Mouse (Mus musculus) neural tube, embryonic 11.5 days (tissue): Measurements from ENCODE around the gene Rragd. TPM values are rescaled to one million over a fixed set of nuclear protein-coding genes. Genes with fewer than 3 reads are reported as not detected.
"Not testable (repeated sequence)": the region's sequence is repeated elsewhere in the genome, so short reads cannot be mapped to it uniquely, and the experiment has no call there.

ENCODE experiments used
- ATAC-seq: fragments of 200-750 bp; cut with Nextera tagmentation; 2 replicates; pipeline ENCODE4 v1.8.0; 2017; ENCODE audit warnings: moderate number of reproducible peaks, mild to moderate bottlenecking, moderate TSS enrichment, moderate library complexity; ENCODE audit not compliant: insufficient read depth, low FRiP score, low TSS enrichment
- DNase-seq: peaks from one replicate; pipeline ENCODE4 v3.0.0-alpha.2; 2015; ENCODE audit warnings: low spot score
- H3K27ac ChIP-seq: fragments of 300-500 bp; sonication (generic); 2 replicates; pipeline ENCODE4 v1.5.1; 2014; ENCODE audit warnings: low read depth, mild to moderate bottlenecking, low read length
- H3K27me3 ChIP-seq: fragments of 300-500 bp; sonication (generic); 2 replicates; pipeline ENCODE4 v1.6.1; 2014; ENCODE audit warnings: mild to moderate bottlenecking, low read length, mixed read lengths; ENCODE audit not compliant: control insufficient read depth, insufficient read depth
- H3K36me3 ChIP-seq: fragments of 300-500 bp; sonication (generic); 2 replicates; pipeline ENCODE4 v1.6.1; 2014; ENCODE audit warnings: mild to moderate bottlenecking, low read length, moderate library complexity, mixed read lengths; ENCODE audit not compliant: control insufficient read depth, insufficient read depth
- H3K4me1 ChIP-seq: fragments of 300-500 bp; sonication (generic); 2 replicates; pipeline ENCODE4 v1.6.1; 2014; ENCODE audit warnings: low read length, mixed read lengths; ENCODE audit not compliant: control insufficient read depth, insufficient read depth
- H3K4me2 ChIP-seq: fragments of 300-500 bp; sonication (generic); 2 replicates; pipeline ENCODE4 v1.6.1; 2014; ENCODE audit warnings: low read depth, mild to moderate bottlenecking, moderate library complexity
- H3K4me3 ChIP-seq: fragments of 300-500 bp; sonication (generic); 2 replicates; pipeline ENCODE4 v1.5.1; 2014; ENCODE audit warnings: low read depth, low read length
- H3K9ac ChIP-seq: fragments of 300-500 bp; sonication (generic); 2 replicates; pipeline ENCODE4 v1.6.1; 2014; ENCODE audit warnings: mild to moderate bottlenecking, low read length
- H3K9me3 ChIP-seq: fragments of 300-500 bp; sonication (generic); 2 replicates; pipeline ENCODE4 v1.6.1; 2016; ENCODE audit warnings: low read length; ENCODE audit not compliant: control insufficient read depth
- WGBS: fragments of 180-500 bp; shearing (Covaris S2); extraction: QIAGEN DNeasy Blood & Tissue Kit; methylation state at CpG from one replicate; pipeline ENCODE4 v1.1.7; 2014; 5-methylcytosine and 5-hydroxymethylcytosine counted together
- polyA plus RNA-seq: library from polyadenylated mRNA; unstranded; fragments of >200 nt; fragmentation: Nextera tagmentation; extraction: Ambion mirVana; gene quantifications from 2 replicates; pipeline ENCODE4 v1.2.1, GENCODE M21; 2014

The Rragd gene
- polyA plus RNA-seq, 1 experiment from 2014 or later, result 40.5 TPM

DNA sequence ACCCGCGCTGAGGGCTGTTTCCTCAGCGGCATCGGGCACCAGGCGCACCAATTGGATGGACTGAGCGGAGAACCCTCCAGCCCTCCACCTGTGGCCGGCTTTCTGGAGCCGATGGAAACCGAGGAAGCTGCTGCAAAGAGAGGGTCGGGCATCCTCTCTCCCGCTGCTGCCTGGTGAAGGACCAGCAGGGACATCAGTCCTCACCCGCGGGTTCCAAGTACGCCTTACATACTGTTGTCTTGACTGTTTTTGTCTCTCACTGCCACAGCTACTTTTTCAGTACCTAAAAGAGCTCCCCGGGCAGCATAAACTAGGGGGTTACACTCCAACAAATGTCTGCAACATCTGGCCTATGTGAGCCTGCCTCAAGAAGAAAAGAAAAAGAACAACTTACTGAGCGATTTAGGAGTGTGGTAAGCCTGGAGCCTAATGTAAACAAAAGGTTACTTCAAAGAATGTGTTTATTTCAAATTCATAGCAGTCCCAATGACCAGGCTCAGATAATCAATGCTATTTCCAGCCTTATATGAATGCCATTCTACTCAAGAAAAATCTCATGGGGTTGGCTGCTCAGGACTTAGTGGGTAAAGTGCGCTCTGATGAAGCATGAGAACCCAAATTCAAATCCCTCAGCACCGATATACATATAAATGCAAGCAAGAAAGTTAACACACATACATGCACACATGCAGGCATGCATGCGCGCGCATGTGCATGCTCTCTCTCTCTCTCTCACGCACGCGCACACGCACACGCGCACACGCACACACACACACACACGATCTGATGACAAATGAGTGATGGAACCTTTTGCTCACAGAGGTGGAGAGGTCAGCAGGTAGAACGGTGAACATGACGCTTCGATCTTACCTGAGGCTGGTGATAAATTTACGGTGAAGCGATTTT is 31.5 kb upstream of the Rragd start:
- ATAC-seq (peak; percentile 67; the same call in 1 of the 2 replicates), DNase-seq (peak; percentile 51)
- H3K4me1 ChIP-seq, result peaks cover 9% of the 10 kb centered on the region; the same call in 1 of the 2 replicates
- WGBS, result 7% methylated on average over 33 of the region's 34 CpGs
- peak overlapping the region; percentile 68 for H3K9ac ChIP-seq
- H3K36me3 ChIP-seq, result no peaks in the 10 kb centered on the region
- peak overlapping the region; percentile 75 for H3K4me3 ChIP-seq
- no peaks in the 10 kb centered on the region for H3K9me3 ChIP-seq
- H3K4me2 ChIP-seq, result peak overlapping the region; percentile 83
- no peak overlapping the region for H3K27ac ChIP-seq
- H3K27me3 ChIP-seq, result no peaks in the 10 kb centered on the region

DNA sequence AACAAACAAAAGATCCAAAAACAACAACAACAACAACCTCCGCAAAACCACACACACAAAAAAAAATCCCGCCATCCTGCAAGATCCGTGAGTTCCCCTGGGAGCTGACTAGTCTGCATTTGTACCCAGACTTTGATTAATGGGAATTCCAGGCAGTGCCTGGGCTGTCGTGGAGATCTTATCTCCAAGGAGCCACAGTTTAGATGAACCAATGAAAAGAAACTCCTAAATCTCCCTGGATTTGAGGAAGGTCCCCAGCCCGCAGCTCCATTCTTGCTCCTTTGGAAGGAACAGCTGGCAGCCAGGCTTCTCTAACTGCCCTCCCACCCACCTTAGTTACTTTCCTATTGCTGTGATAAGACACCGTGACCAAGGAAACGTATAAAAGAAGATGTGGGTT is 30.2 kb upstream of the Rragd start:
- no peak overlapping the region for H3K4me3 ChIP-seq
- peak; percentile 21 for DNase-seq

GRCm38 (mm10) chr4:32956423-32956822 is 26.4 kb upstream of the Rragd start:
- Histone ChIP-seq H3K9me3 (no peaks in the 10 kb centered on the region), H3K27ac (no peak overlapping the region), H3K4me3 (no peak overlapping the region), H3K4me2 (no peak overlapping the region), H3K27me3 (no peaks in the 10 kb centered on the region), H3K9ac (no peak overlapping the region), H3K36me3 (no peaks in the 10 kb centered on the region), H3K4me1 (no peaks in the 10 kb centered on the region)
- DNase-seq, result no peak
- ATAC-seq, result no peak
- WGBS, result 41% methylated on average over 2 of the region's 2 CpGs

More for the DNA sequence above, 30.2 kb upstream of the Rragd start:
- 8% methylated on average over 7 of the region's 7 CpGs for WGBS
- Histone ChIP-seq H3K4me2 (peak overlapping the region; percentile 83), H3K27me3 (no peaks in the 10 kb centered on the region), H3K9ac (no peak overlapping the region), H3K27ac (no peak overlapping the region), H3K9me3 (no peaks in the 10 kb centered on the region), H3K4me1 (peaks cover 4% of the 10 kb centered on the region; the same call in 1 of the 2 replicates), H3K36me3 (no peaks in the 10 kb centered on the region)
- ATAC-seq, result no peak

GRCm38 (mm10) chr4:32961394-32961793 is 21.4 kb upstream of the Rragd start:
- no peaks in the 10 kb centered on the region for H3K9me3 ChIP-seq
- ATAC-seq, result no peak
- H3K27me3 ChIP-seq, result no peaks in the 10 kb centered on the region

GRCm38 (mm10) chr4:32964619-32965018 is 18.2 kb upstream of the Rragd start:
- H3K4me2 ChIP-seq, H3K27ac ChIP-seq, H3K36me3 ChIP-seq, ATAC-seq, H3K9me3 ChIP-seq, H3K9ac ChIP-seq, H3K27me3 ChIP-seq, H3K4me3 ChIP-seq, DNase-seq, H3K4me1 ChIP-seq: not testable (repeated sequence)
- 86% methylated on average over 19 of the region's 19 CpGs for WGBS

More at GRCm38 (mm10) chr4:32961394-32961793, 21.4 kb upstream of the Rragd start:
- H3K4me2 ChIP-seq, result no peak overlapping the region
- H3K27ac ChIP-seq, result no peak overlapping the region
- no peaks in the 10 kb centered on the region for H3K4me1 ChIP-seq
- no peak overlapping the region for H3K9ac ChIP-seq
- no peak for DNase-seq
- 83% methylated on average over 3 of the region's 3 CpGs for WGBS
- H3K4me3 ChIP-seq, result no peak overlapping the region
- H3K36me3 ChIP-seq, result no peaks in the 10 kb centered on the region

GRCm38 (mm10) chr4:32977331-32977730 is 5.5 kb upstream of the Rragd start:
- Histone ChIP-seq H3K4me1 (0 out of 2 replicates have a peak, but pooled peaks cover 2% of the 10 kb centered on the region), H3K4me3 (no peak overlapping the region), H3K4me2 (no peak overlapping the region), H3K27me3 (no peaks in the 10 kb centered on the region), H3K9ac (no peak overlapping the region), H3K9me3 (no peaks in the 10 kb centered on the region), H3K36me3 (no peaks in the 10 kb centered on the region), H3K27ac (no peak overlapping the region)
- DNase-seq (no peak), ATAC-seq (no peak)
- WGBS, result 93% methylated on average over 4 of the region's 4 CpGs

DNA sequence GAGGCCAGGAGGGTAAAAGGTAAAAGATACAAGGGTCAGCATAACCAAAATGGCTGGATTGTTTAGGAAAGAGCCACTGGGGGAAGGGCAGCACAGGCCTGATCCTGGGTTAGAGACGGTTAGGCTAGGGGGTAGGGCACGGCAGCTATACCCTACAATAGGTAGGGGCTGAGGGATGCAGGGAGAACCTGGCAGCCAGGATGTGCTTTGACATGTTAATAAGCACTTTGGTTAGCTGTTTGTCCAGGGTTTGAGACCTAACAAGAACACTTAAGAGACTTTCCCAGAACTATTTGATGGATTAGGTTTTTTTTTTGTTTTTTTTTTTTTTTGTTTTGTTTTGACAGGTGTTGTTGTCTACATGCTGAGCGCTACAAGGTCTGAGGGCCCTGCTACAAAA is 2.8 kb upstream of the Rragd start:
- Histone ChIP-seq H3K27ac (no peak overlapping the region), H3K4me2 (no peak overlapping the region), H3K27me3 (no peaks in the 10 kb centered on the region), H3K9ac (no peak overlapping the region), H3K36me3 (no peaks in the 10 kb centered on the region), H3K4me3 (no peak overlapping the region), H3K4me1 (0 out of 2 replicates have a peak, but pooled peaks cover 2% of the 10 kb centered on the region), H3K9me3 (no peaks in the 10 kb centered on the region)
- 64% methylated on average over 3 of the region's 3 CpGs for WGBS
- DNase-seq, result no peak
- ATAC-seq, result no peak

DNA sequence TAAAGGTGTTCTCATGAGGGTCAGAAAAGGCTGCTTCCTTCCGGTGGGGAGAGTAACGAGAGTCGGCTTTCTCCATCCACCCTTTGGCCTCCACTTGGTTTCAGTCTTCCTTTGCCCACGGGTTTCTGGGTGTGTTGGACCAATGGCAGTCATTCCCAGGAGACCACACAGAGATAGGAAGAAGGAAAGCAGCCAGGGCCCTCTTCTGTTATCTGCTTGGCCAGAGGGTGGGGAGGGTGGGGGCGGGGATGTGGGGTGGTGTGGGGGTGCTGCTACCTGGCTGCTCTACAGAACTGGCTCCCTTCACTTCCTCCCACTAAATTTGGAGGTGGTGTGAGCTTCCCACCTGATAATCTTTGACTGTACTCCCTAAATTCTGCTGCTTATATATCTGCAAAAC is 1.2 kb upstream of the Rragd start:
- Histone ChIP-seq H3K4me3 (no peak overlapping the region), H3K36me3 (no peaks in the 10 kb centered on the region), H3K27me3 (no peaks in the 10 kb centered on the region), H3K4me2 (peak overlapping the region; percentile 84), H3K27ac (no peak overlapping the region), H3K9me3 (no peaks in the 10 kb centered on the region), H3K4me1 (0 out of 2 replicates have a peak, but pooled peaks cover 11% of the 10 kb centered on the region), H3K9ac (no peak overlapping the region)
- 48% methylated on average over 5 of the region's 5 CpGs for WGBS
- ATAC-seq (no peak), DNase-seq (no peak)
